Mouse (Mus musculus) granulocyte monocyte progenitor cell, adult 5-6 weeks (primary cell): ENCODE data around the gene Hsf2bp. TPM values are rescaled to one million over a fixed set of nuclear protein-coding genes. Genes with fewer than 3 reads are reported as not detected.

Experiments used
- total RNA-seq, 2 experiments: library from RNA; stranded (forward) in 1 of 2; stranded (reverse) in 1 of 2; fragments of 200-712, 200-1000 nt in 1 of 2; fragments of >200 nt in 1 of 2; fragmentation: Nextera tagmentation in 1 of 2; gene quantifications; 2 replicates each; pipeline ENCODE4 v1.2.3; 2014 to 2017

Hsf2bp gene
- total RNA-seq, 2 experiments from 2014 or later, result not detected

Other genes starting within 250 kb of the Hsf2bp start
- 9.1 and 12.1 TPM in 2 replicates for gene Sik1, start 180.5 kb downstream of the Hsf2bp start, total RNA-seq (2014; fragmentation: Nextera tagmentation)
- 9.2 and 10.8 TPM in 2 replicates for gene Sik1, start 180.5 kb downstream of the Hsf2bp start, total RNA-seq (2017)
- 92.0 and 114 TPM in 2 replicates for gene Rrp1b, start 249 bp downstream of the Hsf2bp start, total RNA-seq (2014; fragmentation: Nextera tagmentation)
- gene Rrp1b, start 249 bp downstream of the Hsf2bp start, total RNA-seq (2017), result 46.6 and 47.0 TPM in 2 replicates
- not detected in 2 replicates for gene Notch3, start 130.5 kb upstream of the Hsf2bp start, total RNA-seq (2014; fragmentation: Nextera tagmentation)
- not detected in 2 replicates for gene Notch3, start 130.5 kb upstream of the Hsf2bp start, total RNA-seq (2017)
- not detected in 2 replicates for gene Ephx3, start 153.2 kb upstream of the Hsf2bp start, total RNA-seq (2014; fragmentation: Nextera tagmentation)
- gene Ephx3, start 153.2 kb upstream of the Hsf2bp start, total RNA-seq (2017), result not detected in 2 replicates
- gene Brd4, start 248.4 kb upstream of the Hsf2bp start, total RNA-seq (2014; fragmentation: Nextera tagmentation), result 116 and 144 TPM in 2 replicates
- gene Brd4, start 248.4 kb upstream of the Hsf2bp start, total RNA-seq (2017), result 14.4 and 22.2 TPM in 2 replicates